Mouse (Mus musculus) small intestine, adult 10 weeks (tissue): ENCODE results near the gene Myct1. TPM values are rescaled to one million over a fixed set of nuclear protein-coding genes. Genes with fewer than 3 reads are reported as not detected.

ENCODE experiments used
- polyA plus RNA-seq: library from polyadenylated mRNA; stranded (reverse); fragments of 350-450 nt; fragmentation: Illumina TruSeq; extraction: RNeasy Lipid Tissue Mini Kit (QIAGEN cat#74804); gene quantifications from one replicate; pipeline ENCODE4 v1.2.3, GENCODE M21; 2014; ENCODE audit warnings: low replicate concordance

The Myct1 gene
- 6.2 TPM for polyA plus RNA-seq

GRCm38 (mm10) chr10:5593464-5593863 is at the start of gene Myct1:
Gene Myct1 (plus strand): TSS chr10:5593775.

GRCm38 (mm10) chr10:5551382-5551781 is 42.2 kb upstream of the Myct1 start, which contains the start of gene Syne1:
Gene Syne1 (minus strand): TSS chr10:5551482.

GRCm38 (mm10) chr10:5639112-5639511 is 45.5 kb downstream of the Myct1 start, which contains the start of gene Vip:
Gene Vip (plus strand): TSS chr10:5639218.

Other genes with a start within 250 kb of the Myct1 start
- 10.7 TPM for gene Syne1, start 42.3 kb upstream of the Myct1 start, polyA plus RNA-seq
- 104 TPM for gene Vip, start 45.4 kb downstream of the Myct1 start, polyA plus RNA-seq
- gene Fbxo5, start 211.8 kb downstream of the Myct1 start, polyA plus RNA-seq: 26.2 TPM
- 40.0 TPM for gene Mtrf1l, start 230.1 kb downstream of the Myct1 start, polyA plus RNA-seq